ENCODE assay signal across 21 mouse cellular contexts in the genomic region with DNA sequence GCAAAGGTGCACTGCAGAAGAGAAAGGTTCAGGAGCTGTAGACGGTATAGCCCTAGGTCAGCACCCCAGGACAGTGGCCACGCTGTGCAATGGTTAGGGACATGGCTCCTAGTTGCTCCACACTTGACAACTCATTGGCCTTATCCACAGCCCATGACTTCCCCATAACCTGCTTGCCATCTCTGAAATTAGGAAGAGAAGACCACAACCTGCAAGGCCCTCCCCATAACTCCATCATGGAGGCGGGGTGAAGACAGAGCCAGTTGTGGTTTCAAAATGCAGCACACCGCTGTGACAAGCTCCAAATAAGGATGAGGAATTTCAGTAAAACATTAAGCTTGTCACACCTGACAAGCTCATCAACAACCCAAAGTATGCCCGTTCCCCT. TPM values are rescaled to one million over a fixed set of nuclear protein-coding genes. Genes with fewer than 3 reads are reported as not detected.
DNase-seq lines count a peak whose midpoint lies in the region; ATAC-seq and TF ChIP-seq lines count a peak whose summit lies in the region.
"Had no signal": no experiment of that assay in that cellular context is flagged by ENCODE, and none has a peak within 500 bp of the region (broad histone marks: within the 10 kb centered on the region; RNA-seq: fewer than 3 reads in every experiment).

No protein-coding gene starts in this region.

- no peaks in the 10 kb centered on the region for H3K27me3 ChIP-seq in limb, embryonic 15.5 days
- H3K27me3 ChIP-seq in limb, embryonic 10.5 days (ENCODE audit: low read depth, poor library complexity, severe bottlenecking): no peaks in the 10 kb centered on the region
- no peaks in the 10 kb centered on the region for H3K27me3 ChIP-seq in CH12.LX (replicated peaks)
- no peaks in the 10 kb centered on the region for H3K27me3 ChIP-seq in hindbrain, embryonic 16.5 days (replicated peaks; ENCODE audit: control insufficient read depth, insufficient read depth, low read length)
- H3K27me3 ChIP-seq: forebrain, embryonic 13.5 days had no signal

- no peak for TF ChIP-seq EP300 in CH12.LX (IDR thresholded peaks at IDR 0.05; ENCODE audit: low read length)

- no peak overlapping the region for H3K9ac ChIP-seq in limb, embryonic 15.5 days
- no peak overlapping the region for H3K9ac ChIP-seq in CH12.LX (ENCODE audit: insufficient read depth, low read depth)
- H3K9ac ChIP-seq in hindbrain, embryonic 16.5 days (ENCODE audit: low read depth, low read length): no peak overlapping the region
- H3K9ac ChIP-seq: forebrain, embryonic 13.5 days; forebrain, postnatal 0 days; hindbrain, embryonic 14.5 days had no signal

- TF ChIP-seq CTCF in CH12.LX (conservative IDR thresholded peaks at IDR 0.05 in 1 of 2, IDR thresholded peaks at IDR 0.05 in 1 of 2; ENCODE audit: low read depth in 2 of 2, low read length in 2 of 2): no peak

- 0 out of 2 replicates have a peak, but pooled peaks cover 2% of the 10 kb centered on the region for H3K4me1 ChIP-seq in limb, embryonic 15.5 days
- H3K4me1 ChIP-seq in limb, embryonic 10.5 days: 0 out of 2 replicates have a peak, but pooled peaks cover 3% of the 10 kb centered on the region
- peaks cover 17 to 21% of the 10 kb centered on the region in 2 experiments for H3K4me1 ChIP-seq in CH12.LX (ENCODE audit: control insufficient read depth in 1 of 2, insufficient read depth in 2 of 2)
- no peaks in the 10 kb centered on the region for H3K4me1 ChIP-seq in hindbrain, embryonic 16.5 days (ENCODE audit: control insufficient read depth, insufficient read depth, low read depth, low read length)
- H3K4me1 ChIP-seq: embryonic facial prominence, embryonic 10.5 days; forebrain, embryonic 13.5 days; hindbrain, embryonic 10.5 days had no signal

- 84% methylated on average over 5 of the region's 5 CpGs for WGBS in limb, embryonic 15.5 days
- WGBS in limb, embryonic 10.5 days: 92% methylated on average over 5 of the region's 5 CpGs
- WGBS in hindbrain, embryonic 16.5 days: 89% methylated on average over 5 of the region's 5 CpGs

- TF ChIP-seq POLR2A in CH12.LX (IDR thresholded peaks at IDR 0.05; ENCODE audit: low read depth, low read length): no peak

- no peaks in the 10 kb centered on the region for H3K9me3 ChIP-seq in limb, embryonic 15.5 days
- H3K9me3 ChIP-seq in limb, embryonic 10.5 days (replicated peaks): no peaks in the 10 kb centered on the region
- no peaks in the 10 kb centered on the region for H3K9me3 ChIP-seq in CH12.LX (replicated peaks; ENCODE audit: low read length)
- no peaks in the 10 kb centered on the region for H3K9me3 ChIP-seq in hindbrain, embryonic 16.5 days (ENCODE audit: control insufficient read depth, low read length)
- H3K9me3 ChIP-seq: embryonic facial prominence, embryonic 10.5 days; forebrain, embryonic 13.5 days; hindbrain, embryonic 10.5 days had no signal

- DNase-seq in limb, embryonic 10.5 days (ENCODE audit: low spot score): no peak
- no peak for DNase-seq in CH12.LX (ENCODE audit: extremely low read depth)
- DNase-seq in kidney, postnatal 36 days: no peak
- DNase-seq: adrenal gland, adult 2 months; adrenal gland, postnatal 36 days; cerebellum, adult 11 months; cerebellum, adult 9-10 months; cerebellum, postnatal 25 days; forebrain, postnatal 0 days; gastrocnemius, adult 2 months; gastrocnemius, postnatal 25 days; heart, adult 11 months; heart, postnatal 10 days had no signal

- no peaks in the 10 kb centered on the region for H3K79me2 ChIP-seq in CH12.LX (replicated peaks; ENCODE audit: control insufficient read depth, extremely low read depth, insufficient read depth, poor library complexity, severe bottlenecking)

- H3K27ac ChIP-seq in limb, embryonic 15.5 days: no peak overlapping the region
- H3K27ac ChIP-seq in limb, embryonic 10.5 days: no peak overlapping the region
- H3K27ac ChIP-seq in CH12.LX (ENCODE audit: insufficient read depth, low read depth): no peak overlapping the region
- H3K27ac ChIP-seq in hindbrain, embryonic 16.5 days (ENCODE audit: low read depth, low read length): no peak overlapping the region
- H3K27ac ChIP-seq: embryonic facial prominence, embryonic 10.5 days; forebrain, embryonic 13.5 days; gastrocnemius, adult 2 months; hindbrain, embryonic 10.5 days; hindbrain, embryonic 14.5 days had no signal

- no peak for TF ChIP-seq RAD21 in CH12.LX (IDR thresholded peaks at IDR 0.05; ENCODE audit: low read depth, low read length)

- dilution Hi-C loops in CH12.LX (cut with MboI; ENCODE audit: extremely low pct_ligation_motif_present, extremely low pct_unique_long_range_greater_than_20kb, low sequenced_read_pairs): no loop called here

- H3K4me3 ChIP-seq in limb, embryonic 15.5 days: no peak overlapping the region
- H3K4me3 ChIP-seq in limb, embryonic 10.5 days: no peak overlapping the region
- no peak overlapping the region for H3K4me3 ChIP-seq in CH12.LX (replicated peaks in 1 of 3; ENCODE audit: low read depth in 2 of 3, low read length in 2 of 3, poor library complexity in 1 of 3)
- no peak overlapping the region for H3K4me3 ChIP-seq in hindbrain, embryonic 16.5 days (ENCODE audit: low read length)
- H3K4me3 ChIP-seq: embryonic facial prominence, embryonic 10.5 days; forebrain, embryonic 13.5 days; gastrocnemius, adult 2 months; hindbrain, embryonic 10.5 days had no signal

- H3K4me2 ChIP-seq in limb, embryonic 15.5 days: no peak overlapping the region
- H3K4me2 ChIP-seq in CH12.LX (ENCODE audit: insufficient read depth, low read depth, poor library complexity, severe bottlenecking): peak overlapping the region; percentile 47; the same call in 1 of the 2 replicates
- H3K4me2 ChIP-seq in hindbrain, embryonic 16.5 days (ENCODE audit: low read length): no peak overlapping the region
- H3K4me2 ChIP-seq: forebrain, embryonic 13.5 days; hindbrain, embryonic 14.5 days had no signal

- 0 out of 2 replicates have a peak, but pooled peaks have one; percentile 25 for ATAC-seq in limb, embryonic 15.5 days (ENCODE audit: insufficient number of reproducible peaks, low FRiP score, low TSS enrichment, low read depth)
- peak; percentile 42 for ATAC-seq in common myeloid progenitor, adult 5-6 weeks (replicated peaks; ENCODE audit: low read depth, poor library complexity, severe bottlenecking)
- peak; percentile 54 for ATAC-seq in megakaryocyte progenitor cell, adult 5-6 weeks (replicated peaks; ENCODE audit: poor library complexity)
- no peak for ATAC-seq in hindbrain, embryonic 16.5 days
- ATAC-seq: forebrain, embryonic 13.5 days; forebrain, postnatal 0 days had no signal

- in situ Hi-C loops in CH12.LX (cut with MboI; ENCODE audit: low pct_ligation_motif_present, low pct_unique_long_range_greater_than_20kb, low sequenced_read_pairs): no loop called here

- H3K36me3 ChIP-seq in limb, embryonic 15.5 days: no peaks in the 10 kb centered on the region
- no peaks in the 10 kb centered on the region for H3K36me3 ChIP-seq in limb, embryonic 10.5 days
- H3K36me3 ChIP-seq in CH12.LX (replicated peaks in 1 of 2; ENCODE audit: control insufficient read depth in 1 of 2, insufficient read depth in 1 of 2, low read length in 1 of 2): no peaks in the 10 kb centered on the region
- H3K36me3 ChIP-seq in hindbrain, embryonic 16.5 days (ENCODE audit: control insufficient read depth, insufficient read depth, low read length): no peaks in the 10 kb centered on the region
- H3K36me3 ChIP-seq: embryonic facial prominence, embryonic 10.5 days; hindbrain, embryonic 10.5 days had no signal

TF ChIP-seq in CH12.LX, 34 proteins besides CTCF, POLR2A, EP300 and RAD21:
- no peak for TF ChIP-seq USF1 (IDR thresholded peaks at IDR 0.05; ENCODE audit: low read depth, low read length)
- no peak for TF ChIP-seq SMC3 (IDR thresholded peaks at IDR 0.05; ENCODE audit: low read depth, low read length)
- no peak for TF ChIP-seq USF2 (conservative IDR thresholded peaks at IDR 0.05; ENCODE audit: low read depth, low read length)
- no peak for TF ChIP-seq GABPA (IDR thresholded peaks at IDR 0.05; ENCODE audit: insufficient replicate concordance, low read depth, low read length)
- no peak for TF ChIP-seq ZKSCAN1 (IDR thresholded peaks at IDR 0.05; ENCODE audit: borderline replicate concordance, low read depth, low read length)
- TF ChIP-seq SIN3A (IDR thresholded peaks at IDR 0.05; ENCODE audit: low read length): no peak
TF ChIP-seq in CH12.LX: peak in this region for 0.

RNA-seq across cellular contexts. Expression of gene Tent5c, which starts 26.6 kb away (rescaled TPM):
- polyA plus RNA-seq in limb, embryonic 15.5 days (2015; fragmentation: Nextera tagmentation; extraction: Ambion mirVana): 8.9 and 10.5 TPM in 2 replicates
- polyA plus RNA-seq in limb, embryonic 10.5 days (2016; fragmentation: Nextera tagmentation; extraction: Ambion mirVana): 1.0 and 2.0 TPM in 2 replicates
- total RNA-seq in CH12.LX (2012; rRNA removed) (12.3 and 18.6 TPM in 2 replicates), CH12.LX (2014; rRNA removed) (9.5 and 10.6 TPM in 2 replicates)
- 16.0 and 18.7 TPM in 2 replicates for polyA plus RNA-seq in CH12.LX (2012; ENCODE audit: insufficient read length, low read depth)
- 2.9 and 4.2 TPM in 2 replicates for total RNA-seq in common myeloid progenitor, adult 5-6 weeks (2017)
- total RNA-seq in megakaryocyte progenitor cell, adult 5-6 weeks (2015): 1.0 and 1.3 TPM in 2 replicates
- 0.71 and 0.91 TPM in 2 replicates for total RNA-seq in megakaryocyte progenitor cell, adult 5-6 weeks (2017)
- polyA plus RNA-seq in hindbrain, embryonic 16.5 days (2015; fragmentation: Nextera tagmentation; extraction: Ambion mirVana): 3.3 and 4.8 TPM in 2 replicates
